Mouse (Mus musculus): ENCODE data around the gene Fbxo40. TPM values are rescaled to one million over a fixed set of nuclear protein-coding genes. Genes with fewer than 3 reads are reported as not detected.

Gene Fbxo40
- polyA plus RNA-seq, 1 experiment from 2014 or later = 0.18 TPM

- no peak overlapping the region for H3K27ac ChIP-seq (ENCODE audit: low read depth, low read length)
- H3K4me1 ChIP-seq (ENCODE audit: control insufficient read depth, insufficient read depth, low read length) = no peaks in the 10 kb centered on the region
- no peaks in the 10 kb centered on the region; the same call in 1 of the 2 replicates for H3K27me3 ChIP-seq (replicated peaks; ENCODE audit: control insufficient read depth, insufficient read depth, low read length)
- no peak overlapping the region for H3K4me2 ChIP-seq (ENCODE audit: low read length)
- no peaks in the 10 kb centered on the region for H3K36me3 ChIP-seq (ENCODE audit: control insufficient read depth, insufficient read depth, low read length)
- WGBS = 81% methylated on average over 9 of the region's 9 CpGs
- no peak for ATAC-seq
- H3K9me3 ChIP-seq (replicated peaks; ENCODE audit: control insufficient read depth, low read length) = no peaks in the 10 kb centered on the region
- no peak overlapping the region for H3K4me3 ChIP-seq (ENCODE audit: low read depth, low read length)
- no peak overlapping the region for H3K9ac ChIP-seq (ENCODE audit: low read length)
- no peak for DNase-seq (ENCODE audit: low spot score)
These were observed 9.2 kb upstream of the Fbxo40 start for GRCm38 (mm10) chr16:36999366-36999972.

DNA sequence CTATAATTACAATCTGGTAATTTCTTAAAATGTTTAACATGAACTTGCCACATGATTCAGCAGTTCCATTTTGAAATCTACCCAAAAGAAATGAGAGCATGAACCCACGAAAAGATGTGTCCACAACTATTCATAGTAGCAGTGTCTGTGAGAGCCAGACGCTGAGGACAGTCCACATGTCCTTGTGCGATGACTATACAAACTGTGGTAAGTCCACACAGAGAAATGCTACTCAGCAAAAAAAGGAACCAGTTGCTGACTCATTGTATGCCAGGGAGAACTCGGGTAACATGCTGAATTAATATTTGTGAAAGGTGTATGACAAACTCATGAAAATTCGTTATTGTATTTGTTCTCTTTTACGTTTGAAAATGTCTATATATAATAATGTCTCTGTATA is 7.4 kb upstream of the Fbxo40 start:
- H3K4me3 ChIP-seq (ENCODE audit: low read depth, low read length) = no peak overlapping the region
- H3K27ac ChIP-seq (ENCODE audit: low read depth, low read length) = no peak overlapping the region
- no peaks in the 10 kb centered on the region for H3K4me1 ChIP-seq (ENCODE audit: control insufficient read depth, insufficient read depth, low read length)
- no peak for DNase-seq (ENCODE audit: low spot score)
- no peaks in the 10 kb centered on the region for H3K9me3 ChIP-seq (replicated peaks; ENCODE audit: control insufficient read depth, low read length)
- H3K9ac ChIP-seq (ENCODE audit: low read length) = no peak overlapping the region
- no peak overlapping the region for H3K4me2 ChIP-seq (ENCODE audit: low read length)
- no peaks in the 10 kb centered on the region for H3K36me3 ChIP-seq (ENCODE audit: control insufficient read depth, insufficient read depth, low read length)
- 84% methylated on average over 6 of the region's 6 CpGs for WGBS
- H3K27me3 ChIP-seq (replicated peaks; ENCODE audit: control insufficient read depth, insufficient read depth, low read length) = no peaks in the 10 kb centered on the region
- ATAC-seq = no peak

DNA sequence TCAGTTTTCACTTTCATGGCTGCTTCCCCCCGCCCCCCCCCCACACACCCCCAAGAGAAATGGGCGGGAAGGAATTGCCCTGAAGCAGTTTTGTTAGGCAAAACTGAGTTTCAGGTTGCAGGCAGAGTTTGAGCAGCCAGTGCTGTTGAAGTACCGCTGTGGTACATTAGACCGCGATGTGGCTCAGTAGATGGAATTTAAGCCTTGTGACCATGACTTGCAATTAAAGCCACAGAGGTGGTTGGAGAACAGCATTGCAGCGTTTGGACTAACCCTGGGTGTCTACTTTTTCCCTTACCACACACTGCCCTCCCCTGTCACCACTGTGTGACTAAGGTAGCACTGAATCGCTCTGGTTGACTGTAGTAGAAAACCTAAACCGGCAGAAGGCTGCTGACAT is 774 bp downstream of the Fbxo40 start:
- no peak overlapping the region for H3K27ac ChIP-seq (ENCODE audit: low read depth, low read length)
- no peak for DNase-seq (ENCODE audit: low spot score)
- H3K9me3 ChIP-seq (replicated peaks; ENCODE audit: control insufficient read depth, low read length) = no peaks in the 10 kb centered on the region
- H3K4me3 ChIP-seq (ENCODE audit: low read depth, low read length) = no peak overlapping the region
- WGBS = 80% methylated on average over 8 of the region's 8 CpGs
- ATAC-seq = no peak
- H3K4me1 ChIP-seq (ENCODE audit: control insufficient read depth, insufficient read depth, low read length) = no peaks in the 10 kb centered on the region
- H3K36me3 ChIP-seq (ENCODE audit: control insufficient read depth, insufficient read depth, low read length) = no peaks in the 10 kb centered on the region
- no peaks in the 10 kb centered on the region for H3K27me3 ChIP-seq (replicated peaks; ENCODE audit: control insufficient read depth, insufficient read depth, low read length)
- H3K9ac ChIP-seq (ENCODE audit: low read length) = no peak overlapping the region
- H3K4me2 ChIP-seq (ENCODE audit: low read length) = no peak overlapping the region

- H3K4me1 ChIP-seq (ENCODE audit: control insufficient read depth, insufficient read depth, low read length) = no peaks in the 10 kb centered on the region
- H3K4me3 ChIP-seq (ENCODE audit: low read depth, low read length) = no peak overlapping the region
- H3K9me3 ChIP-seq (replicated peaks; ENCODE audit: control insufficient read depth, low read length) = no peaks in the 10 kb centered on the region
- H3K4me2 ChIP-seq (ENCODE audit: low read length) = no peak overlapping the region
- no peaks in the 10 kb centered on the region for H3K36me3 ChIP-seq (ENCODE audit: control insufficient read depth, insufficient read depth, low read length)
- no peak overlapping the region for H3K27ac ChIP-seq (ENCODE audit: low read depth, low read length)
- DNase-seq (ENCODE audit: low spot score) (no peak), ATAC-seq (no peak)
- no peaks in the 10 kb centered on the region for H3K27me3 ChIP-seq (replicated peaks; ENCODE audit: control insufficient read depth, insufficient read depth, low read length)
- no peak overlapping the region for H3K9ac ChIP-seq (ENCODE audit: low read length)
These were observed 2.2 kb downstream of the Fbxo40 start for GRCm38 (mm10) chr16:36988066-36988465.

DNA sequence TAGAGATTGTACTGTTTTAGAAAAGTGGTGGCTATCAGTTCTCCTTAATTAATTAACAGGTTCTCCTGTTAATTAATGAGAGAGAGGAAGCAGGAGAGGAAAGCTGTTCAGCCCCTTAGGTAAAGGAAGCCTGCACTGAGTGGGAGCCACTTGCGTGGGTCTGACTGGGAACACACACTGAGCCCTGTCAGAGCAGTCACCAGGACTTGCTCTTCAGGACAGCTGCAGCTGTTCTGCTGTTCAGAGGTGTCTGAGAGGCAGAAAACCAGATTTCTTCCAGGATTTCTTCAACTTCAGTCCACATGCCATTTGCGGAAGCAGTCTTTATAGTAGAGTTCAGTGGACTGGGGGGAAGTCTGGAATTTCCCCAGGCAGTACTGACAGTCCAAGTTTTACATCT is 2.9 kb downstream of the Fbxo40 start:
- Histone ChIP-seq H3K4me3 (ENCODE audit: low read depth, low read length) (no peak overlapping the region), H3K4me2 (ENCODE audit: low read length) (no peak overlapping the region), H3K27me3 (replicated peaks; ENCODE audit: control insufficient read depth, insufficient read depth, low read length) (no peaks in the 10 kb centered on the region), H3K9ac (ENCODE audit: low read length) (no peak overlapping the region), H3K4me1 (ENCODE audit: control insufficient read depth, insufficient read depth, low read length) (no peaks in the 10 kb centered on the region), H3K27ac (ENCODE audit: low read depth, low read length) (no peak overlapping the region), H3K9me3 (replicated peaks; ENCODE audit: control insufficient read depth, low read length) (no peaks in the 10 kb centered on the region), H3K36me3 (ENCODE audit: control insufficient read depth, insufficient read depth, low read length) (no peaks in the 10 kb centered on the region)
- WGBS = 71% methylated on average over 2 of the region's 2 CpGs
- DNase-seq (ENCODE audit: low spot score) (no peak), ATAC-seq (no peak)

DNA sequence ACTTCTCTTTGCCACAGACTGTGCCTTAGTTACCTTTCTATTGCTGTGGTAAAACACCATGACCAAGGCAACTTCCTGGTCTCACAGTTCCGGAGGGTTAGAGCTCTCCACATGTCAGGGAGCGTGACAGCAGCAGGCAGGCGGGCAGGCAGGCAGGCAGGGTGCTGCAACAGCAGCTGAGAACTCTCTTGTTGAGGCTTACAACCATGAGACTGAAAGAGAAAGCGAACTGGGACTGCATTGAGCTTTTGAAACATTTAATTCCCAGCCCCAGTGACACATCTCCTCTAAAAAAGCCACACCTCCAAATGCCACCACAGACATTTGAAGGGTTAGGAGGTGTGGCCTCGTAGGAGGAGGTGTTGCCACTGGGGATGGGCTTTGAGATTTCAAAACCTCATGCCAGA is 4.6 kb downstream of the Fbxo40 start:
- H3K27me3 ChIP-seq (replicated peaks; ENCODE audit: control insufficient read depth, insufficient read depth, low read length) = no peaks in the 10 kb centered on the region
- no peaks in the 10 kb centered on the region for H3K9me3 ChIP-seq (replicated peaks; ENCODE audit: control insufficient read depth, low read length)
- ATAC-seq = no peak
- no peak for DNase-seq (ENCODE audit: low spot score)
- no peak overlapping the region for H3K27ac ChIP-seq (ENCODE audit: low read depth, low read length)
- H3K4me1 ChIP-seq (ENCODE audit: control insufficient read depth, insufficient read depth, low read length) = no peaks in the 10 kb centered on the region
- no peak overlapping the region for H3K9ac ChIP-seq (ENCODE audit: low read length)
- no peaks in the 10 kb centered on the region for H3K36me3 ChIP-seq (ENCODE audit: control insufficient read depth, insufficient read depth, low read length)
- H3K4me3 ChIP-seq (ENCODE audit: low read depth, low read length) = no peak overlapping the region
- WGBS = 67% methylated on average over 5 of the region's 5 CpGs
- H3K4me2 ChIP-seq (ENCODE audit: low read length) = no peak overlapping the region

- Histone ChIP-seq H3K4me1 (ENCODE audit: control insufficient read depth, insufficient read depth, low read length) (no peaks in the 10 kb centered on the region), H3K9ac (ENCODE audit: low read length) (no peak overlapping the region), H3K4me2 (ENCODE audit: low read length) (no peak overlapping the region), H3K36me3 (ENCODE audit: control insufficient read depth, insufficient read depth, low read length) (no peaks in the 10 kb centered on the region), H3K27ac (ENCODE audit: low read depth, low read length) (no peak overlapping the region), H3K27me3 (replicated peaks; ENCODE audit: control insufficient read depth, insufficient read depth, low read length) (no peaks in the 10 kb centered on the region), H3K4me3 (ENCODE audit: low read depth, low read length) (no peak overlapping the region), H3K9me3 (replicated peaks; ENCODE audit: control insufficient read depth, low read length) (no peaks in the 10 kb centered on the region)
- 72% methylated on average over 1 of the region's 1 CpGs for WGBS
- DNase-seq (ENCODE audit: low spot score) (no peak), ATAC-seq (no peak)
These were observed 6.5 kb downstream of the Fbxo40 start for GRCm38 (mm10) chr16:36983796-36984195.

- no peak for DNase-seq (ENCODE audit: low spot score)
- Histone ChIP-seq H3K4me3 (ENCODE audit: low read depth, low read length) (no peak overlapping the region), H3K4me1 (ENCODE audit: control insufficient read depth, insufficient read depth, low read length) (no peaks in the 10 kb centered on the region), H3K9ac (ENCODE audit: low read length) (no peak overlapping the region), H3K27ac (ENCODE audit: low read depth, low read length) (no peak overlapping the region), H3K4me2 (ENCODE audit: low read length) (no peak overlapping the region), H3K27me3 (replicated peaks; ENCODE audit: control insufficient read depth, insufficient read depth, low read length) (no peaks in the 10 kb centered on the region), H3K36me3 (ENCODE audit: control insufficient read depth, insufficient read depth, low read length) (no peaks in the 10 kb centered on the region), H3K9me3 (replicated peaks; ENCODE audit: control insufficient read depth, low read length) (no peaks in the 10 kb centered on the region)
- no peak for ATAC-seq
- WGBS = 96% methylated on average over 2 of the region's 2 CpGs
These were observed 11.1 kb downstream of the Fbxo40 start for GRCm38 (mm10) chr16:36979127-36979526.

DNA sequence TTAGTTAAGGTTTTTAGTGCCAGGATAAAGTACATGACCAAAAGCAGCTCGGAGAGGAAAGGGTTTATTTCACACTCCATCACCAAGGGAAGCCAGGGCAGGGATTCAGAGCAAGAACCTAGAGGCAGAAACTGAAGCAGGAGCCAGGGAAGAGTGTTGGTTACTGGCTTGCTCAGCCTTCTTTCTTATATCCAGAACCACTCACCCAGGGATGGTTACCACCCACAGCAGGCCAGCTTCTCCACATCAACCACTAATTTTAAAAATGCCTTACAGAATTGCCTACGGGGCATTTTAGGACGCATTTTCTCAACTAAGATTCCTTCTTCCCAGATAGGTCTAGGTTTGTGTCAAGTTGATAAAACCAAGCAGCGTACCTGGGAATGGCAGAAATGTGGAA is 26.9 kb downstream of the Fbxo40 start:
- Histone ChIP-seq H3K9me3 (replicated peaks; ENCODE audit: control insufficient read depth, low read length) (no peaks in the 10 kb centered on the region), H3K27me3 (replicated peaks; ENCODE audit: control insufficient read depth, insufficient read depth, low read length) (no peaks in the 10 kb centered on the region), H3K4me1 (ENCODE audit: control insufficient read depth, insufficient read depth, low read length) (no peaks in the 10 kb centered on the region), H3K4me3 (ENCODE audit: low read depth, low read length) (no peak overlapping the region), H3K27ac (ENCODE audit: low read depth, low read length) (no peak overlapping the region), H3K36me3 (ENCODE audit: control insufficient read depth, insufficient read depth, low read length) (no peaks in the 10 kb centered on the region), H3K9ac (ENCODE audit: low read length) (no peak overlapping the region), H3K4me2 (ENCODE audit: low read length) (no peak overlapping the region)
- DNase-seq (ENCODE audit: low spot score) (no peak), ATAC-seq (no peak)
- 87% methylated on average over 4 of the region's 4 CpGs for WGBS
